Mouse (Mus musculus) gastrocnemius, postnatal 25 days (tissue): ENCODE measurements around the gene Tns4. TPM values are rescaled to one million over a fixed set of nuclear protein-coding genes. Genes with fewer than 3 reads are reported as not detected.

Source experiments
- DNase-seq: peaks from one replicate; pipeline ENCODE4 v3.0.0; 2022
- total RNA-seq, 2 experiments: library from RNA; stranded (reverse); gene quantifications; 1 replicate in 1 of 2; 2 replicates in 1 of 2; pipeline ENCODE4 v1.2.3; 2021

The Tns4 gene
- total RNA-seq, 2 experiments from 2014 or later, result 0.05 TPM; not detected in 1

DNA sequence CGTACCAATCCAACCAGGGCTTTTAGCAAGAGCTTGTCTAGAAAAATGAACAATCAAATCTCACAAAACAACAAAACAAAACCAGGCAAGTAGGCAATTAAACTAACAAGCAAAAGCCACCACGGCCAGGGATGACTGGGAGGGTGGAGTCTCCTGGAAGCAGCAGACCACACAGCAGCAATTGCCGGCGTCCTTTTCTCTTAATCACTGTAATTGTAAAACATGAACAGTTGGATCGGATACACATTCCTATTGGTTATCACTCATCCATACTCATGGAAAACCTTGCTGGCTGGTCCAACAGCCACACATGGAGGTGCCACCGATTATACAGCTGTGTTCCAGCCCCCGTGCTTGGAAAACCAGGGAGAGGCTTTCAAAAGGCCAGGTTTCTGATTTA, 28.8 kb upstream of the Tns4 start:
- DNase-seq, result no peak

GRCm38 (mm10) chr11:99115940-99116339, 26.8 kb upstream of the Tns4 start:
- no peak for DNase-seq

- DNase-seq, result no peak
These were observed 24.0 kb upstream of the Tns4 start for GRCm38 (mm10) chr11:99113111-99113510.

DNA sequence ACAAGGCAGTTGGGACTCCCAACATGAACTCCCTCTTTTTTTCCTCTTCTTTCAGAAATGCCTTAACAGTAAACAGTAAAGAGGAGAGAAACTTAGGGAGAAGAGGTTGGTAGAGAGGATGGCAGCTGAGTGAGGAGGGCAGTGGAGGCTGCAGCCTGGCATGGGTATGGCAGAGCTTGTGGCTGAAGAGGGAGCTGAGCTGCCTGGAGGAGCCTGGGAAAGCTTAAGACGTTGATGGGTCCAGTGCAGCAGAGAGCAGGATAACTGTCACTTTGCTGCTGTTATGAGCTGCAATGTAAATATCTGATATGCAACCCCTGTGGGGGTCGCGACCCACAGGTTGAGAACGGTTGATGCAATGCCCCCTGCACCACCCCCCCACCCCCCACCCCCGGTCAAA, 23.6 kb upstream of the Tns4 start:
- DNase-seq, result no peak

DNA sequence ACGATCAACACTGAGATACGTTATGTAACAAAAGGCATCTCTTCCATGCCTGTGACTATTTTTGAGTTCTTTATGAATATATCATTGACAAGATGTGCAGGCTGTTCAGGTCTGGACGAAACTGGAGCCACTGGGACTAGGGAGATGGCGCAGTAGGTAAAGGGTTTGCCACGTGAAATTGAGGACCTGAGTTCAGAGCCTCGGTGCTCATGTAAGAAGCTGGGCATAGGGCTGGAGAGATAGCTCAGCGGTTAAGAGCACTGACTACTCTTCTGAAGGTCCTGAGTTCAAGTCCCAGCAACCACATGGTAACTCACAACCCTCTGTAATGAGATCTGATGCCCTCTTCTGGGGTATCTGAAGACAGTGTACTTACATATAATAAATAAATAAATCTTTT, 22.5 kb upstream of the Tns4 start:
- DNase-seq, result no peak

DNA sequence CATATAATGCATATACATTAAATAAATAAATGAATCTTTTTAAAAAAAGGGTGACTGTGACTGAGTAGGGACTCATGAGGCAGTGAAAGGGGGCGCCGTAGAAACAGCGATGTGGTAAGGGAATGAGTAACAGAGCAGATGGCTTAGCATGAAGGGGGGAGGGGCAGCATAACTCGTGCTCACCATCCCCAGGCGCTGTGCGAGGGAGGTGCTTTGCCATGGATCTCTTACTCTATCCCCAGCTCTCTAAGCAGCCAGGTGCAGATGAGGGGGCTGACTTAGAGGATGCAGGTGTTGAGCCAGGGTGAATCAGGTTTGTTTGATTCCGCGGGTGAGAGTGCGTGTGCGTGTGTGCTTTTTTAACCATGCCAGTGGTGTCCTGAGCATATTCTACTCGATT, 22.0 kb upstream of the Tns4 start:
- no peak for DNase-seq

DNA sequence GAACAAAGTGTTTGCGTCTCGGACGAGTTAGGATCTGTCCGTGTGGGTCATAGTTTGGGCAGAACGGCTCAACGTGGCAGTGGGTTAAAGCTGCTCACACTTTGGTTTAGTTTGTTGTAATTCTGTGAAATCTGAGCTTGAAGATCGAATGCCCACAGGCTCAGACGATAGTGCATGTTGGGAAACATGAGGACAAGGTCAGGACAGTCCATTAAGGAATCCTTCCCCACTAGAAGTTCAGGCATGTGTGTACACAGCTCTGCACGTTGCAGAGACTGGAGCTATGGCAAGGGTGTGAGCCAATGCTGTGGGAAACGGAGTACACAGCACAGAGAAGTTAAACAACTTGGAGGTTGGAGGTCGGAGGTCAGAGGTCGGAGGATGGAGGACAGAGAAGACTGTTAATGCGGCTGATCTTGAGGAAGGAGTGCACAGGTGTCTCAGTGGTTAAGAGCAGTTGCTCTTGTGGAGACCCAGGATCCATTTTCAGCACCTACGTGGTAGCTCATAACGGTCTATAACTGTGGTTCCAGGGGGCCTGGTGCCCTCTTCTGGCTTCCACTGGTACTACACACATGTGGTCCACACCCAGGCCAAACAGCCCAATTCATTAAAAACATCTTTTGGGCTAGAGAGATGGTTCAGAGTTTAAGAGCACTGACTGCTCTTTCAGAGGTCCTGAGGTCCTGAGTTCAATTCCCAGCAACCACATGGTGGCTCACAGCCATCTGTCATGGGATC, 21.4 kb upstream of the Tns4 start:
- no peak for DNase-seq

DNA sequence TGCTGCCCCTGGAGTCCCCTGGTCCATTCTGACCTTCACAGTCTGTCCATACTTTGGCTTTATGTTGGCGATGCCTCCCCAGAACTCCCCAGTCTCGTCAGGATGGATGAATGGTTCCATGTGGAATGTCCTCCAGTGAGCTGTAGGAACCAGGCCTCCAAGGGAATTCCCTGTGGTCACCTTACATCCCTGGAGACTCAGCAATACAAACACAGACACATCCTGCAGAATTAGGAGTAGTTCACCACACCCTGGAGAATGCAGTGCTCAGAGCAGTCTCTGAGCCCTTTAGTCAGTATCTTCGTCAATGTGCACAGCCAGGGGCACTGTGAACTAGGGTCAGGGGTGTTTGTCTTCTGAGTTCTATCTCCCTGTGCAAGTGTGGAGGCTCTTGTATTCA, 19.2 kb upstream of the Tns4 start:
- DNase-seq, result no peak

DNA sequence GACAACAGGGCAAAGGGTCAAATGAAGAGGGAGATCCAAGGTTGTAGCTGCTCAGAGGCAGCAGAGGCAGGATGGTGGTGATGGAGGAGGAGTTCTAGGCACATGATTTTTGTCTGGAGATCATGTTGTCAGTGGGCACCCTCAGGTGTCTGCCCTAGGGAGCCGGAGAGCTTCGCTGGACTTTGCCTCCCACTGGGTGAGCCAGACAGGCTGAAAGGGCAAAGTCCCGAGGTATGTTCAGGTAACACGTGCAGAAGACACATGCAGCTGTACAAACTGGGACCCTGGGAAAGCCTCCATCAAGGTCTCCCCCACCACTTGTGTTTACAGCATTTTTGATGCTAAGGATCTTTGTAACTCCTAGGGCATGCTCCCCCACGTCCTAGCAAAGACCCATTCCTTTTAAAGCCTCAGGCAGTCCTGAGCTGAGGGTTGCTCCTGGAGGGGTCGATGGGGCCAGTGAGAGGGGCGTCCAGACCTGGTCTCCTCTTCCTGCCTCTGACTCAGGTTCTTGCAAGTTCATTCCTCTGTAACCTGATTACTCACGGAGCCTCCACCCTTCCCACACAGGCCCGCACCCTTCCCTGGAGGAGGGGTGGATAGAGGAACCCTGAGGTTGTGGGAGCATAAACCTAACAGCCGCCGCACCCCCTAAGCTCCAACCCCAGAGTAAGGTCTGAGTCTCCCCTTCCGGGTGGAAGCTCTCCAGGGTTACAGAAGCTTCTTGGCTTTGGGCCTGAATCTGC, 17.0 kb upstream of the Tns4 start:
- DNase-seq, result no peak

GRCm38 (mm10) chr11:99104609-99105410, 15.7 kb upstream of the Tns4 start:
- no peak for DNase-seq

- DNase-seq, result no peak
These were observed 13.6 kb upstream of the Tns4 start for GRCm38 (mm10) chr11:99102575-99103270.

GRCm38 (mm10) chr11:99101693-99102092, 12.6 kb upstream of the Tns4 start:
- DNase-seq, result no peak

GRCm38 (mm10) chr11:99100215-99100614, 11.1 kb upstream of the Tns4 start:
- DNase-seq, result no peak

- no peak for DNase-seq
These were observed 10.4 kb upstream of the Tns4 start for GRCm38 (mm10) chr11:99099516-99099915.

DNA sequence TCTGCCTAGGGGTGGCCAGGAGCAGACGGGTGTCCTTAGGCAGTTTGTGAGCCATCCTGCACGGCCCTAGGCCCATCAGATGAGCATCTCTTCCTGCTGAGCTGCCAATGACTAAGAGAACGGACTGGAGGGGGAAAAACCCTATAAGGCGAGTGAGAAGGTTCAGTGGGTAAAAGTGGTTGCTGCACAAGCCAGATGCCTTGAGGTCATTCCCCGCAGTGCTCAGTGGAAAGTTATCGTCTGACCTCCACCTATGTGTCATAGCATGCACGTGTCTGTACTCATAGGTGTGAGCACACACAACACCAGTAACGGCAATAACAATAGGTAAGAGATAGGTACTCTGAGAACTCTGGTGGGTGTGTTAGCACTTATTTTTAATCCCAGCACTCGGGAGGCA, 9.8 kb upstream of the Tns4 start:
- DNase-seq, result no peak

DNA sequence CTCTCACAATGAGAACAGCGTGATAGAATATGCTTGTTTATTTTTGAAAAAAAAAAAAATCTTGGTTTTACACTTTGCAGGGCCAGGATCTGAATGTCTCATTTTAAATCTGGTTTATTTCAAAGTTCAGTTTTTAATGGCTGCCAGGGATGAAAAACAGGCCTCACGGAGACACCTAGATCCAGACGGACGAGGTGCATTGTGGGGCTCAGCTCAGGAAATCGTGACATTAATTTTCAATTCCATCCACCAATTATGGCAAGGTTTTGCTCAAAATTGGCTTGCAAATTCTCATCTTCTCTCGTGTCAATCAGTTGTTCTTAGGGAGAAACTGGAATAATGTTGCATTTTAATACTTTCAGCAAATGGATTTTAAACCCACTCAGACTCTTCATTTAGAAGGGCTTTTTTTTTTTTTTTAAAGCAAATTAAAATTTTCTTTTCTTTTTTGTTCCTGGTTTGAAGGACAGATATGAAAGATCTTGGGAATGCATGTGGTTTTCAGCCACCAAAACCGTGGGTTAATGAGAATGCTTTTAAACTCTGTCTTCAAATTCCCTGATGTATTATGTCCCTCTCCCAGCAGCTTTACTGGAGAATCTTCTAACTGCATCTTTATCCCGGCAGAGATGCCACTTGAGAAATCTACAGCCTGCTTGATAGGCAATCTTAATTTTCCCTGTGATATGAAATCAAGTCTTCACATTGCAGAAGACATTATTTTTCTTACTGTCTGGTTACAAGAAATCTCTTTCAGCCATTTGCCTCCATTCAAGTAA, 8.1 kb upstream of the Tns4 start:
- no peak for DNase-seq

GRCm38 (mm10) chr11:99096417-99096816, 7.3 kb upstream of the Tns4 start:
- DNase-seq, result no peak

- no peak for DNase-seq
These were observed 6.7 kb upstream of the Tns4 start for GRCm38 (mm10) chr11:99095759-99096158.

GRCm38 (mm10) chr11:99094911-99095676, 6.0 kb upstream of the Tns4 start:
- DNase-seq, result no peak

DNA sequence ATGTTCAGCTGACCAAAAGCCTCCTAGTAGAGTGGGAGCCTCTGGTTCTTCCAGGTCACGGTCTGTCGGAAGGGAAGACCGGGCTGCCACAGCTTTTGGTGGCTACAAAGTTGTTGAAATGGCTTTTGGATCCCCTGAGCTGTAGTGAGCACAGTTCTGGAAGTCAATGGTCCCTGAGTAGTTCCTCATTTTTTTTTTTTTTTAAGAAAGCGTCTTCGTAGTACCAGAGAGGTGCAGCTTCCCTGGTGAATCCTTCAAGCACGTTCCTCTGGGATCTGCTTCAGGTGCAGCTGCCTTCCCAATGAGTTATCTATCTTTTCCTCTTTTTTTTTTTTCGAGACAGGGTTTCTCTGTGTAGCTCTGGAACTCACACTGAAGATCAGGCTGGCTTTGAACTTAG, 4.6 kb upstream of the Tns4 start:
- no peak for DNase-seq

GRCm38 (mm10) chr11:99091666-99092065, 2.6 kb upstream of the Tns4 start:
- no peak for DNase-seq
